Mouse (Mus musculus) MEL (cell line): ENCODE measurements around the gene Gm14137. TPM values are rescaled to one million over a fixed set of nuclear protein-coding genes. Genes with fewer than 3 reads are reported as not detected.

Experiments used
- DNase-seq: peaks from one replicate; pipeline ENCODE4 v3.0.0; 2011; ENCODE audit warnings: low read depth, low spot score
- H3K27ac ChIP-seq: 2 replicates; pipeline ENCODE4 v1.5.1; 2012; ENCODE audit warnings: low read depth, mild to moderate bottlenecking, control low read depth, low read length, moderate library complexity; ENCODE audit not compliant: control insufficient read depth
- H3K27me3 ChIP-seq, 2 experiments: fragments of 150-350 bp in 1 of 2; sonication (generic) in 1 of 2; 2 replicates each; pipeline ENCODE4 v1.6.1; 2012; ENCODE audit warnings: low read length in 2 of 2, mild to moderate bottlenecking in 2 of 2, improper control_type of control experiment in 1 of 2, moderate library complexity in 1 of 2; ENCODE audit not compliant: insufficient read depth in 2 of 2, control insufficient read depth in 1 of 2
- H3K36me3 ChIP-seq, 2 experiments: 2 replicates each; pipeline ENCODE4 v1.6.1; 2012 to 2014; ENCODE audit warnings: low read length in 2 of 2, improper control_type of control experiment in 1 of 2, inconsistent platforms in 1 of 2, mild to moderate bottlenecking in 1 of 2; ENCODE audit not compliant: insufficient read depth in 2 of 2, control insufficient read depth in 1 of 2
- H3K4me1 ChIP-seq, 2 experiments: fragments of 150-350 bp in 1 of 2; sonication (generic) in 1 of 2; 2 replicates each; pipeline ENCODE4 v1.6.1; 2012; ENCODE audit warnings: low read length in 2 of 2, improper control_type of control experiment in 1 of 2, mild to moderate bottlenecking in 1 of 2; ENCODE audit not compliant: insufficient read depth in 2 of 2, control insufficient read depth in 1 of 2
- H3K4me3 ChIP-seq, 2 experiments: fragments of 150-350 bp in 1 of 2; sonication (generic) in 1 of 2; 2 replicates each; pipeline ENCODE4 v1.5.1; 2012; ENCODE audit warnings: low read depth in 2 of 2, low read length in 2 of 2, mild to moderate bottlenecking in 2 of 2, moderate library complexity in 2 of 2, control low read depth in 1 of 2, improper control_type of control experiment in 1 of 2; ENCODE audit not compliant: control insufficient read depth in 1 of 2, insufficient read depth in 1 of 2
- H3K79me2 ChIP-seq: 2 replicates; pipeline ENCODE4 v1.6.1; 2012; ENCODE audit warnings: mild to moderate bottlenecking, low read length, moderate library complexity; ENCODE audit not compliant: control insufficient read depth, poor library complexity, insufficient read depth
- H3K9ac ChIP-seq: 2 replicates; pipeline ENCODE4 v1.6.1; 2012; ENCODE audit warnings: low read depth, mild to moderate bottlenecking, control low read depth, low read length, moderate library complexity; ENCODE audit not compliant: control insufficient read depth, poor library complexity, severe bottlenecking
- H3K9me3 ChIP-seq: fragments of 150-350 bp; sonication (generic); replicated peaks from 2 replicates; pipeline ENCODE4 v1.6.1; 2012; ENCODE audit warnings: mild to moderate bottlenecking, low read length, improper control_type of control experiment, moderate library complexity; ENCODE audit not compliant: insufficient read depth
- BHLHE40 ChIP-seq: IDR thresholded peaks from 2 replicates; pipeline ENCODE4 v1.6.1; 2012; ENCODE audit warnings: low read depth, mild to moderate bottlenecking, inconsistent platforms, low read length, improper control_type of control experiment, borderline replicate concordance
- CHD1 ChIP-seq: IDR thresholded peaks from 2 replicates; pipeline ENCODE4 v1.6.1; 2012; ENCODE audit warnings: low read depth, mild to moderate bottlenecking, inconsistent platforms, low read length, improper control_type of control experiment
- CHD2 ChIP-seq: IDR thresholded peaks from 2 replicates; pipeline ENCODE4 v1.6.1; 2011; ENCODE audit warnings: low read length, improper control_type of control experiment
- CTCF ChIP-seq, 3 experiments: IDR thresholded peaks in 2 of 3; conservative IDR thresholded peaks in 1 of 3; 2 replicates each; pipeline ENCODE4 v1.5.1; 2011 to 2012; ENCODE audit warnings: low read length in 3 of 3, low read depth in 2 of 3, mild to moderate bottlenecking in 2 of 3, improper control_type of control experiment in 1 of 3, inconsistent platforms in 1 of 3, mixed read lengths in 1 of 3, moderate library complexity in 1 of 3; ENCODE audit not compliant: control insufficient read depth in 1 of 3, insufficient read depth in 1 of 3, poor library complexity in 1 of 3, severe bottlenecking in 1 of 3
- E2F4 ChIP-seq: IDR thresholded peaks from 2 replicates; pipeline ENCODE4 v1.6.1; 2011; ENCODE audit warnings: low read depth, low read length, improper control_type of control experiment, borderline replicate concordance
- ELF1 ChIP-seq: IDR thresholded peaks from 2 replicates; pipeline ENCODE4 v1.6.1; 2014; ENCODE audit warnings: low read depth, mild to moderate bottlenecking, inconsistent platforms, low read length, improper control_type of control experiment, moderate library complexity
- ETS1 ChIP-seq: IDR thresholded peaks from 2 replicates; pipeline ENCODE4 v1.6.1; 2012; ENCODE audit warnings: low read depth, mild to moderate bottlenecking, inconsistent platforms, low read length, improper control_type of control experiment, moderate library complexity
- GABPA ChIP-seq: IDR thresholded peaks from 2 replicates; pipeline ENCODE4 v1.6.1; 2012; ENCODE audit warnings: low read depth, mild to moderate bottlenecking, inconsistent platforms, low read length, improper control_type of control experiment, moderate library complexity
- GATA1 ChIP-seq: IDR thresholded peaks from 2 replicates; pipeline ENCODE4 v1.6.1; 2011; ENCODE audit warnings: low read depth, low read length, improper control_type of control experiment
- HCFC1 ChIP-seq: IDR thresholded peaks from 2 replicates; pipeline ENCODE4 v1.6.1; 2012; ENCODE audit warnings: low read depth, mild to moderate bottlenecking, inconsistent platforms, low read length, improper control_type of control experiment, moderate library complexity
- JUND ChIP-seq: IDR thresholded peaks from 2 replicates; pipeline ENCODE4 v1.6.1; 2011; ENCODE audit warnings: low read depth, mild to moderate bottlenecking, improper control_type of control experiment, low read length
- KAT2A ChIP-seq: conservative IDR thresholded peaks from 2 replicates; pipeline ENCODE4 v1.6.1; 2012; ENCODE audit warnings: low read depth, low read length, improper control_type of control experiment, inconsistent platforms
- MAFK ChIP-seq: IDR thresholded peaks from 2 replicates; pipeline ENCODE4 v1.6.1; 2011; ENCODE audit warnings: low read depth, mild to moderate bottlenecking, low read length, improper control_type of control experiment, borderline replicate concordance
- MAX ChIP-seq: IDR thresholded peaks from 2 replicates; pipeline ENCODE4 v1.6.1; 2011; ENCODE audit warnings: low read length, improper control_type of control experiment
- MAZ ChIP-seq: IDR thresholded peaks from 2 replicates; pipeline ENCODE4 v1.6.1; 2012; ENCODE audit warnings: low read depth, mild to moderate bottlenecking, inconsistent platforms, low read length, improper control_type of control experiment
- MEF2A ChIP-seq: IDR thresholded peaks from 2 replicates; pipeline ENCODE4 v1.6.1; 2014; ENCODE audit warnings: low read depth, mild to moderate bottlenecking, inconsistent platforms, low read length, improper control_type of control experiment; ENCODE audit not compliant: poor library complexity, insufficient replicate concordance, severe bottlenecking; ENCODE audit errors: extremely low read depth
- MXI1 ChIP-seq: IDR thresholded peaks from 2 replicates; pipeline ENCODE4 v1.6.1; 2011; ENCODE audit warnings: mild to moderate bottlenecking, low read depth, low read length, improper control_type of control experiment
- MYB ChIP-seq: IDR thresholded peaks from 2 replicates; pipeline ENCODE4 v1.6.1; 2011; ENCODE audit warnings: mild to moderate bottlenecking, low read depth, low read length, improper control_type of control experiment
- MYC ChIP-seq: IDR thresholded peaks from 2 replicates; pipeline ENCODE4 v1.6.1; 2011; ENCODE audit warnings: low read depth, mild to moderate bottlenecking, low read length, improper control_type of control experiment, moderate library complexity
- NELFE ChIP-seq: IDR thresholded peaks from 2 replicates; pipeline ENCODE4 v1.6.1; 2011; ENCODE audit warnings: low read depth, low read length, improper control_type of control experiment
- NRF1 ChIP-seq: IDR thresholded peaks from 2 replicates; pipeline ENCODE4 v1.6.1; 2014; ENCODE audit warnings: low read depth, mild to moderate bottlenecking, inconsistent platforms, low read length, improper control_type of control experiment, moderate library complexity; ENCODE audit not compliant: poor library complexity, insufficient read depth, severe bottlenecking
- POLR2A ChIP-seq, 2 experiments: IDR thresholded peaks; 2 replicates each; pipeline ENCODE4 v1.6.1; 2011 to 2012; ENCODE audit warnings: low read length in 2 of 2, mild to moderate bottlenecking in 2 of 2, control low read depth in 1 of 2, improper control_type of control experiment in 1 of 2, low read depth in 1 of 2, moderate library complexity in 1 of 2; ENCODE audit not compliant: control insufficient read depth in 1 of 2, insufficient read depth in 1 of 2, poor library complexity in 1 of 2
- POLR2AphosphoS2 ChIP-seq: IDR thresholded peaks from 2 replicates; pipeline ENCODE4 v1.6.1; 2011; ENCODE audit warnings: low read length, improper control_type of control experiment
- POLR2AphosphoS5 ChIP-seq: IDR thresholded peaks from 2 replicates; pipeline ENCODE4 v1.6.1; 2012; ENCODE audit warnings: low read depth, borderline replicate concordance, mild to moderate bottlenecking, inconsistent platforms, low read length, moderate library complexity, mixed read lengths
- RAD21 ChIP-seq: IDR thresholded peaks from 2 replicates; pipeline ENCODE4 v1.6.1; 2011; ENCODE audit warnings: mild to moderate bottlenecking, low read depth, low read length, improper control_type of control experiment
- RCOR1 ChIP-seq: IDR thresholded peaks from 2 replicates; pipeline ENCODE4 v1.6.1; 2012; ENCODE audit warnings: low read depth, mild to moderate bottlenecking, inconsistent platforms, low read length, improper control_type of control experiment
- SIN3A ChIP-seq: IDR thresholded peaks from 2 replicates; pipeline ENCODE4 v1.6.1; 2012; ENCODE audit warnings: low read length, improper control_type of control experiment, inconsistent platforms
- SMC3 ChIP-seq: IDR thresholded peaks from 2 replicates; pipeline ENCODE4 v1.6.1; 2011; ENCODE audit warnings: low read depth, low read length, improper control_type of control experiment
- TAL1 ChIP-seq: IDR thresholded peaks from 2 replicates; pipeline ENCODE4 v1.6.1; 2012; ENCODE audit warnings: mild to moderate bottlenecking, inconsistent platforms, low read length, moderate library complexity, mixed read lengths
- TBP ChIP-seq: IDR thresholded peaks from 2 replicates; pipeline ENCODE4 v1.8.0; 2011; ENCODE audit warnings: low read depth, low read length, improper control_type of control experiment
- TCF12 ChIP-seq: IDR thresholded peaks from 2 replicates; pipeline ENCODE4 v1.6.1; 2014; ENCODE audit warnings: low read depth, mild to moderate bottlenecking, inconsistent platforms, low read length, improper control_type of control experiment, moderate library complexity
- UBTF ChIP-seq: IDR thresholded peaks from 2 replicates; pipeline ENCODE4 v1.6.1; 2012; ENCODE audit warnings: low read depth, mild to moderate bottlenecking, inconsistent platforms, low read length, improper control_type of control experiment, moderate library complexity, borderline replicate concordance; ENCODE audit not compliant: insufficient read depth
- USF1 ChIP-seq: IDR thresholded peaks from 2 replicates; pipeline ENCODE4 v1.6.1; 2014; ENCODE audit warnings: low read depth, mild to moderate bottlenecking, inconsistent platforms, low read length, improper control_type of control experiment, moderate library complexity
- USF2 ChIP-seq, 2 experiments: IDR thresholded peaks; 2 replicates each; pipeline ENCODE4 v1.6.1; 2011 to 2012; ENCODE audit warnings: improper control_type of control experiment in 2 of 2, low read length in 2 of 2, borderline replicate concordance in 1 of 2, inconsistent platforms in 1 of 2, low read depth in 1 of 2, mild to moderate bottlenecking in 1 of 2; ENCODE audit not compliant: insufficient read depth in 1 of 2
- ZKSCAN1 ChIP-seq: IDR thresholded peaks from 2 replicates; pipeline ENCODE4 v1.6.1; 2012; ENCODE audit warnings: low read depth, mild to moderate bottlenecking, inconsistent platforms, low read length, improper control_type of control experiment, moderate library complexity
- ZMIZ1 ChIP-seq: IDR thresholded peaks from 2 replicates; pipeline ENCODE4 v1.6.1; 2012; ENCODE audit warnings: low read depth, mild to moderate bottlenecking, inconsistent platforms, low read length, improper control_type of control experiment, moderate library complexity
- ZNF384 ChIP-seq: IDR thresholded peaks from 2 replicates; pipeline ENCODE4 v1.6.1; 2012; ENCODE audit warnings: low read depth, mild to moderate bottlenecking, inconsistent platforms, low read length, improper control_type of control experiment
- polyA plus RNA-seq, 2 experiments: library from polyadenylated mRNA; stranded (reverse) in 1 of 2; unstranded in 1 of 2; fragments of >175 nt in 1 of 2; fragments of >200 nt in 1 of 2; gene quantifications; 2 replicates each; pipeline versions ENCODE4 v1.2.1 to v1.2.4; 2012; ENCODE audit warnings: low replicate concordance in 2 of 2, low read depth in 1 of 2; ENCODE audit not compliant: insufficient read length in 2 of 2, insufficient read depth in 1 of 2, missing spikeins in 1 of 2
- total RNA-seq: library from RNA; depleted of rRNA; stranded (reverse); fragments of 300-350 nt; gene quantifications from 2 replicates; pipeline ENCODE4 v1.2.3, GENCODE M21; 2012

Gene Gm14137
- total and polyA plus RNA-seq, 3 experiments: 0.71 TPM; not detected in 2

DNA sequence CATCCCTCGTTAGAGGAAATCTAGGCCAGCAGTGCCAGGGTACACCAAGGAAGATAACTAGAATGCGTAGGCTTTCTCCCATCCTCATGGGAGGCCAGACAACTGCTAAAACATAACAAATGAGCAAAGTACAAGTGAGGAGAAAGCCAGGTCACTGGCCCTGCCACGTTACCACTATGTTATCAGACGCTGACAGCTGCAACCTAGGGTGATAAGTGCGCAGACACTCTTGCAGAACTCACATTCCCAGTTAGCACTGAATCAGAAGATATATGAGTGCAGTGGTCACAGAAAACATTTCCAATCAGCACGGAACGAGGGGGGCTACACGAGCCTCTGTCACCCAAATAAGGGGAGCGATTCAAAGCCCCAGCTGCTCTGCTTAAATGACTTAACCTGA is 18.9 kb upstream of the Gm14137 start:
- Histone ChIP-seq H3K4me3 (peak overlapping the region; percentile 81 to 92), H3K79me2 (peaks cover 12% of the 10 kb centered on the region), H3K36me3 (peaks cover 0 to 16% of the 10 kb centered on the region in 2 experiments; a peak in 3 of 4 replicates), H3K27me3 (no peaks in the 10 kb centered on the region), H3K9ac (peak overlapping the region; percentile 82), H3K9me3 (no peaks in the 10 kb centered on the region), H3K4me1 (peaks cover 3 to 6% of the 10 kb centered on the region in 2 experiments; a peak in 3 of 4 replicates), H3K27ac (peak overlapping the region; percentile 81)
- peak; percentile 90 for DNase-seq
- TF ChIP-seq MXI1 (peak; percentile 92), TBP (peak; percentile 57; the same call in 1 of the 2 replicates), MEF2A (no peak), MAFK (peak; percentile 61; the same call in 1 of the 2 replicates), ZMIZ1 (no peak), CHD1 (no peak), RAD21 (no peak), MAX (peak; percentile 86), NRF1 (0 out of 2 replicates have a peak, but pooled peaks have one; percentile 17), CTCF (IDR thresholded peaks at IDR 0.05 in 2 of 3, conservative IDR thresholded peaks at IDR 0.05 in 1 of 3; ENCODE audit: control insufficient read depth in 1 of 3, insufficient read depth in 1 of 3, low read depth in 2 of 3, low read length in 3 of 3, poor library complexity in 1 of 3, severe bottlenecking in 1 of 3) (no peak), JUND (no peak), USF2 (IDR thresholded peaks at IDR 0.05; ENCODE audit: borderline replicate concordance in 1 of 2, insufficient read depth in 1 of 2, low read depth in 1 of 2, low read length in 2 of 2) (no peak), TAL1 (peak; percentile 98), MAZ (no peak), CHD2 (no peak), MYC (peak; percentile 92), BHLHE40 (peak; percentile 91), ETS1 (peak; percentile 97), ZKSCAN1 (no peak), SMC3 (no peak), GABPA (no peak), ELF1 (no peak), E2F4 (no peak), ZNF384 (no peak), POLR2A (IDR thresholded peaks at IDR 0.05; ENCODE audit: control insufficient read depth in 1 of 2, insufficient read depth in 1 of 2, low read depth in 1 of 2, low read length in 2 of 2, poor library complexity in 1 of 2) (peak in 1 of 2 experiments; percentile 31; a peak in 1 of 4 replicates), TCF12 (peak; percentile 97), POLR2AphosphoS2 (0 out of 2 replicates have a peak, but pooled peaks have one; percentile 32), GATA1 (peak; percentile 98), USF1 (peak; percentile 52; the same call in 1 of the 2 replicates), POLR2AphosphoS5 (no peak), HCFC1 (peak; percentile 61; the same call in 1 of the 2 replicates), MYB (0 out of 2 replicates have a peak, but pooled peaks have one; percentile 24), RCOR1 (peak; percentile 85), SIN3A (peak; percentile 97), UBTF (no peak), NELFE (no peak), KAT2A (no peak)
